Mouse (Mus musculus) heart, embryonic 14.5 days (tissue): ENCODE data around the gene 1700042G07Rik. TPM values are rescaled to one million over a fixed set of nuclear protein-coding genes. Genes with fewer than 3 reads are reported as not detected.

Source experiments
- ATAC-seq: fragments of 200-750 bp; cut with Nextera tagmentation; 2 replicates; pipeline ENCODE4 v1.8.0; 2017; ENCODE audit warnings: low read depth, moderate TSS enrichment; ENCODE audit not compliant: insufficient number of reproducible peaks, insufficient read depth, low FRiP score
- H3K27ac ChIP-seq, 2 experiments: fragments of 200-500 bp in 1 of 2; fragments of 300-500 bp in 1 of 2; sonication (generic) in 1 of 2; replicated peaks in 1 of 2; 2 replicates each; pipeline ENCODE4 v1.5.1; 2012 to 2014; ENCODE audit warnings: low read depth in 2 of 2, low read length in 2 of 2, control low read depth in 1 of 2, mild to moderate bottlenecking in 1 of 2, mixed read lengths in 1 of 2; ENCODE audit not compliant: control insufficient read depth in 1 of 2, insufficient read depth in 1 of 2
- H3K27me3 ChIP-seq: fragments of 300-500 bp; sonication (generic); 2 replicates; pipeline ENCODE4 v1.6.1; 2014; ENCODE audit warnings: mild to moderate bottlenecking, low read length, control low read depth; ENCODE audit not compliant: control insufficient read depth, insufficient read depth
- H3K36me3 ChIP-seq: fragments of 300-500 bp; sonication (generic); 2 replicates; pipeline ENCODE4 v1.6.1; 2014; ENCODE audit warnings: mild to moderate bottlenecking, control low read depth, low read length, mixed read lengths; ENCODE audit not compliant: control insufficient read depth, insufficient read depth
- H3K4me1 ChIP-seq, 2 experiments: fragments of 200-500 bp in 1 of 2; fragments of 300-500 bp in 1 of 2; sonication (generic) in 1 of 2; 2 replicates each; pipeline ENCODE4 v1.6.1; 2012 to 2014; ENCODE audit warnings: low read length in 2 of 2, control low read depth in 1 of 2, mixed read lengths in 1 of 2; ENCODE audit not compliant: control insufficient read depth in 2 of 2, insufficient read depth in 2 of 2
- H3K4me2 ChIP-seq: fragments of 300-500 bp; sonication (generic); 2 replicates; pipeline ENCODE4 v1.6.1; 2014; ENCODE audit warnings: mild to moderate bottlenecking, low read length
- H3K4me3 ChIP-seq, 2 experiments: fragments of 200-500 bp in 1 of 2; fragments of 300-500 bp in 1 of 2; sonication (generic) in 1 of 2; 2 replicates each; pipeline ENCODE4 v1.5.1; 2012 to 2014; ENCODE audit warnings: low read length in 2 of 2, mild to moderate bottlenecking in 2 of 2, control low read depth in 1 of 2, low read depth in 1 of 2, moderate library complexity in 1 of 2; ENCODE audit not compliant: control insufficient read depth in 1 of 2, insufficient read depth in 1 of 2
- H3K9ac ChIP-seq: fragments of 300-500 bp; sonication (generic); 2 replicates; pipeline ENCODE4 v1.6.1; 2014; ENCODE audit warnings: mild to moderate bottlenecking, low read length
- H3K9me3 ChIP-seq: fragments of 300-500 bp; sonication (generic); 2 replicates; pipeline ENCODE4 v1.6.1; 2016; ENCODE audit warnings: low read length, control low read depth; ENCODE audit not compliant: control insufficient read depth
- WGBS: fragments of 180-500 bp; shearing (Covaris S2); extraction: QIAGEN DNeasy Blood & Tissue Kit; methylation state at CpG from one replicate; pipeline ENCODE4 v1.1.7; 2014; 5-methylcytosine and 5-hydroxymethylcytosine counted together
- polyA plus RNA-seq: library from polyadenylated mRNA; unstranded; fragments of >200 nt; fragmentation: Nextera tagmentation; extraction: Ambion mirVana; gene quantifications from 2 replicates; pipeline ENCODE4 v1.2.1, GENCODE M21; 2014

1700042G07Rik gene
- polyA plus RNA-seq, 1 experiment from 2014 or later = not detected

DNA sequence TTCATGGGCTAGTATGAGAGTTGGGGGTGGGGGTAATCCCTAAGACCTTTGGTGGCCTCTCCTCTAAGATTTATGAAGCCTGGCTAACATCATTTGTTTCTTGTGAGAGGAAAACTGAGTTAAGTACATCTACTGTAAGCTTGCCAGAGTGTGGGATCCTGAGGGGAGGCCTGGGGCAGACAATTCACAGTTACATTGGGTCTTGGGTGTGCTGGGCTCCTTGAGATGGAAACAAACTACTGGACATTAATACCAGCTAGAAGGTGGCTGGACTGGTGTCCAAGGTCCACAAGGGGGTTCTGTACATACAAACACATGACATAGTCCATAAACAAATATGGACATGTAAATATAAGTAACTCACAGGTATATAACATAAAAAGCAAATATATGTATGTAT is 2.0 kb downstream of the 1700042G07Rik start:
- H3K9me3 ChIP-seq = no peaks in the 10 kb centered on the region
- ATAC-seq = no peak
- peak overlapping the region; percentile 66 for H3K9ac ChIP-seq

DNA sequence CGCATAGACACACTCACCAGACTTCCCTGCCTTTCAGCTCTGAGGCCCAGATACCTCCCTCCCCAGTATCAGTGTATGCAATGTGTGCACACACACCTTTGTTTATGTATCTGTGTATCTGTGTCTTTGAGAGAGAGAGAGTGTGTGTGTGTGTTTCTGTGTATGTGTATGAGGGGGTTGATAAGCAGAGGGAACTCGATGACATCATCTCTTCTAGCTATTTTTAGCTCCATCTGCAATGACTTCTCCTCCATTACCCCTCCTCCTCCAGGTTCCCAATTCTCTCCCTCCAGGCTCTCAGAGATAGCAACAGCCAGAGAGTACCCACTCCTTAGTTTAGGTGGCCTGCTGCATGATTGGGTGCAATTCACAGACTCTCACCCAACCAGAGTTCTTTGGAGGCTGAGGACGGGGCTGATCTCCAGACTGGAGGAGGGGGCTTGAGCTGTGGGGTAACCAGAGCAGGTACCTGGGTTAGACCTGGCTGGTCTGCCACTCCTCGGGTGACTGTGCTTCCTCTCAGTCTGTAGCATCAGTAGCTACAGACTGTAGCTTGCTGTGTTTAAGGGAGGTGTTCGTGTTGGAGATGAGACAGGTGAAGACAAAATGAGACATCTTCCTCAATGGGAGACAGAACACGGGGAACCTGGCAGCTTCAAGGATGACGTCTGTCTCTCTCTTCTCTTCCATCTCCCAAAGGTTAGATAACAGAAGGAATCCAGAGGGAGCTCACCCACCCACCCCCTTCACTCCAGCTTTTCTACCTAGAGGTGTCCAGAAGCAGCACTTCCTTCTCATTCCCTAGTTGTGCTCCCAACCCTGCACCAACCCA is 2.8 kb downstream of the 1700042G07Rik start:
- Histone ChIP-seq H3K36me3 (no peaks in the 10 kb centered on the region), H3K27ac (peak overlapping the region; percentile 78 to 91), H3K9ac (peak overlapping the region; percentile 66), H3K4me3 (peak overlapping the region in 1 of 2 experiments; percentile 16; a peak in 1 of 4 replicates), H3K27me3 (no peaks in the 10 kb centered on the region), H3K4me1 (peaks cover 30 to 35% of the 10 kb centered on the region in 2 experiments), H3K4me2 (peak overlapping the region; percentile 61), H3K9me3 (no peaks in the 10 kb centered on the region)
- WGBS = 28% methylated on average over 7 of the region's 7 CpGs
- peak; percentile 45; the same call in 1 of the 2 replicates for ATAC-seq

More for the DNA sequence above, 2.0 kb downstream of the 1700042G07Rik start:
- no peak overlapping the region for H3K4me3 ChIP-seq
- H3K4me1 ChIP-seq = peaks cover 30 to 35% of the 10 kb centered on the region in 2 experiments
- H3K27ac ChIP-seq = peak overlapping the region; percentile 91 to 92
- H3K4me2 ChIP-seq = peak overlapping the region; percentile 61
- H3K27me3 ChIP-seq = no peaks in the 10 kb centered on the region
- H3K36me3 ChIP-seq = no peaks in the 10 kb centered on the region

DNA sequence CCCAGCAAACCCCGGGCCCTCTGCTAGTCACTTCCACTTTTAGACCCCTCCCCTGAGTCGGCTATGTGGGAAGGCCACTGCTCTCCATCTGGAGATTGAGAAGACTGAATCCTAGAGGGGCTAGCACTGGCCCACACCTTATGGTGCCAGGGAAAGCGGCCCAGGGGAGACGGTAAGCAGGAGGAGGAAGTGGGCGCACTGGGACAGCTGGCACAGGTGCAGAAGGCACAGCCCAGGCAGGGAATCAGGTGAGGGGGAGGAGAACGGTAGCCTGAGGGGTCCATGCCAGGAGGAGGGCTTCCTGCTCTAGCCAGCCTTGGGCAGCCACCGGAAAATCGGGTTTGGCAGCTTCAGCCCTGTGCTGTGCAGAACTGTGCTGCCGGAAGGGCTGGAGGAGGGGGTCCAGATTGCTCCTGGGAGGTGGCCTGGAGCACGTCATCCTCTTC is 3.4 kb downstream of the 1700042G07Rik start:
- Histone ChIP-seq H3K4me1 (peaks cover 30 to 35% of the 10 kb centered on the region in 2 experiments), H3K27ac (peak overlapping the region; percentile 76 to 91), H3K9me3 (no peaks in the 10 kb centered on the region), H3K4me3 (peak overlapping the region; percentile 7 to 16; a peak in 1 of 4 replicates), H3K9ac (peak overlapping the region; percentile 66), H3K27me3 (no peaks in the 10 kb centered on the region), H3K4me2 (peak overlapping the region; percentile 61), H3K36me3 (no peaks in the 10 kb centered on the region)
- WGBS = 12% methylated on average over 10 of the region's 10 CpGs
- peak; percentile 65 for ATAC-seq

DNA sequence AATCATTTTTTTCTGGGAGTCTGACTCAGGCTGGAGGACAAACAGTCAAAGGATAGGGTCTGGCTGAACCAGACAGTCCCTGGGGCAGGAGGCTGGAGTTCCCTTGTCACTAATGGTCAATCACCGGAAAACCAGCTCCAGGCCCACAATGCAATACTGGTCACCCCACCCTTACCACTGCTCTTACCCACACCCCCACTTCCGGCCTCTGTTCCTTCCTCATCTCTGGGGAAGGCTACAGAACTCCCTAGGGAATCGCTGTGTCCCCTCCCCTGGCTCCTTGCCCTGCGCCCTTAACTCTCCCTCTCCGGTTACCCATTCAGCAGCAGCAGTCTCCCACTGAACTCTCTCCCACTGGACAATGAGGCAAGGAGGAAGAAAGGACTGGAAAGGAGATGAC is 4.0 kb downstream of the 1700042G07Rik start:
- H3K4me1 ChIP-seq = peaks cover 30 to 35% of the 10 kb centered on the region in 2 experiments

DNA sequence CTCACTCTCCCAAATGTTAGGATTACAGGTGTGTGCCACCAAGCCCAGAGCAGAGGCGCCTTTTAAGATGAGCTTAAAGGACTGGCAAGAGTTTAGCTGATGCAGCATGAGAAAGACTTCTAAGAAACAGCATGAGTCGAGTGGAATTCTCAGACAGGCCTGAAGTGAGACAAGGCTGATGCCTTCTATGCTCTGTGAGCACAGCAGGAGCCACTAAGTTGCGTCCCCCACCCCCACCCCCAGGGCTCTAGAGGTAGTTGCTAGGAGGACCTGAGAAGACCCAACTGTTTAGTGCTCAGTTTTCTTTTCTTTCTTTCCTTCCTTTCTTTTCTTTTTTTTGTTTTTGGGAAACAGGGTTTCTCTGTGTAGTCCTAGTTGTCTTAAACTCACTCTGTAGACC is 8.9 kb downstream of the 1700042G07Rik start:
- no peak overlapping the region for H3K4me2 ChIP-seq
- H3K9me3 ChIP-seq = no peaks in the 10 kb centered on the region
- 60% methylated on average over 3 of the region's 3 CpGs for WGBS
- H3K9ac ChIP-seq = no peak overlapping the region
- ATAC-seq = no peak
- H3K4me1 ChIP-seq = peaks cover 5 to 15% of the 10 kb centered on the region in 2 experiments
- no peak overlapping the region for H3K27ac ChIP-seq
- no peaks in the 10 kb centered on the region for H3K36me3 ChIP-seq
- no peaks in the 10 kb centered on the region for H3K27me3 ChIP-seq
- no peak overlapping the region for H3K4me3 ChIP-seq

More for the DNA sequence above, 4.0 kb downstream of the 1700042G07Rik start:
- Histone ChIP-seq H3K27ac (peak overlapping the region; percentile 76 to 91), H3K36me3 (no peaks in the 10 kb centered on the region), H3K9ac (peak overlapping the region; percentile 66), H3K4me3 (no peak overlapping the region), H3K4me2 (peak overlapping the region; percentile 61), H3K9me3 (no peaks in the 10 kb centered on the region), H3K27me3 (no peaks in the 10 kb centered on the region)
- 32% methylated on average over 5 of the region's 5 CpGs for WGBS
- ATAC-seq = peak; percentile 57; the same call in 1 of the 2 replicates

DNA sequence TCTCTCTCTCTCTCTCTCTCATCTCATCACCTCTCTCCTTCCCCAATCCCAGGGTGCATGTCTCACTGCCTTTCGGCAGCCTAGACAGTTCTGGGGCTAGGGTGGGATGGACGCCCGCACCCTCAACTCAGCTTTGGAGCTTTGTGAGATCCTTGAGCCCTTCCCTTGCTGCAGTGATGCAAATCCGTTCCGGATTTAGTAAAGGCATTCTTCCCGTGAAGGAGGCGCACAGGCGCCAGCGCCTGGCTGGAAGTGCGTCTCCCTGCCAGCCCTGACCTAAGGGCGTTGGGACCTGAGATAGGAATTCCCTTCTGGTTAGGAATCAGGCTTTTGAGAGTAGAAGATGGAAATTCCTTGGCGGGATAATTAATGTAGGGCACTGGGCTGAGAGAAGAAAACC is 9.6 kb downstream of the 1700042G07Rik start:
- H3K4me2 ChIP-seq = peak overlapping the region; percentile 62
- ATAC-seq = no peak
- no peaks in the 10 kb centered on the region for H3K27me3 ChIP-seq
- peaks cover 0 to 11% of the 10 kb centered on the region in 2 experiments; a peak in 2 of 4 replicates for H3K4me1 ChIP-seq
- peak overlapping the region; percentile 57 for H3K9ac ChIP-seq
- no peaks in the 10 kb centered on the region for H3K9me3 ChIP-seq
- peak overlapping the region; percentile 36 to 48; a peak in 2 of 4 replicates for H3K27ac ChIP-seq
- 4% methylated on average over 12 of the region's 12 CpGs for WGBS
- H3K36me3 ChIP-seq = no peaks in the 10 kb centered on the region
- peak overlapping the region; percentile 28 to 38 for H3K4me3 ChIP-seq

DNA sequence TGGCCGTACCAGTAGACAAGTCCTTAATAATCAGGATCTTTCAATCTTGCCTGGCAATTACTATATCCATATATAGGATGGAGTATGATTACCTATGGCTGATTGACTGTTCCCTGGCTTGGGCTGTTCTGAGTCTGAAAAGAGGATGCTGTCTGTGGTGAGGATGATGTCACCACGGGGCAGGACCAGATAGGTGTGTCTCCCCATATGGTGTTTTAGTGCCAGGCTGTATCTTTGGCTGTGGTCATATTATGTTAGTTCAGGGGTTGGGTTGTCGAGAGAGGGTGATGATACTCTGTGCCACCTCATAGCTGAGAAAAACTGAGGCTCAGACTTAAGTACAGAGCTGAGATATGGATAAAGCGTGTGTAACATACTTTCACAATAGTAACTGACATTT is 11.9 kb downstream of the 1700042G07Rik start:
- H3K4me1 ChIP-seq = peaks cover 0 to 9% of the 10 kb centered on the region in 2 experiments; a peak in 2 of 4 replicates
- WGBS = 79% methylated on average over 4 of the region's 4 CpGs
- H3K4me2 ChIP-seq = no peak overlapping the region
- H3K27me3 ChIP-seq = no peaks in the 10 kb centered on the region
- H3K36me3 ChIP-seq = no peaks in the 10 kb centered on the region
- no peak overlapping the region for H3K4me3 ChIP-seq
- ATAC-seq = no peak
- H3K9me3 ChIP-seq = no peaks in the 10 kb centered on the region
- no peak overlapping the region for H3K9ac ChIP-seq
- H3K27ac ChIP-seq = no peak overlapping the region
